Mouse (Mus musculus) gastrocnemius, postnatal 10 days (tissue): ENCODE data around the gene Gm45208. TPM values are rescaled to one million over a fixed set of nuclear protein-coding genes. Genes with fewer than 3 reads are reported as not detected.

Source experiments
- DNase-seq: peaks from one replicate; pipeline ENCODE4 v3.0.0; 2021; ENCODE audit warnings: mixed read lengths
- total RNA-seq, 2 experiments: library from RNA; stranded (reverse); gene quantifications; 2 replicates each; pipeline ENCODE4 v1.2.3; 2021

Gene Gm45208
- total RNA-seq, 2 experiments from 2014 or later, result not detected

DNA sequence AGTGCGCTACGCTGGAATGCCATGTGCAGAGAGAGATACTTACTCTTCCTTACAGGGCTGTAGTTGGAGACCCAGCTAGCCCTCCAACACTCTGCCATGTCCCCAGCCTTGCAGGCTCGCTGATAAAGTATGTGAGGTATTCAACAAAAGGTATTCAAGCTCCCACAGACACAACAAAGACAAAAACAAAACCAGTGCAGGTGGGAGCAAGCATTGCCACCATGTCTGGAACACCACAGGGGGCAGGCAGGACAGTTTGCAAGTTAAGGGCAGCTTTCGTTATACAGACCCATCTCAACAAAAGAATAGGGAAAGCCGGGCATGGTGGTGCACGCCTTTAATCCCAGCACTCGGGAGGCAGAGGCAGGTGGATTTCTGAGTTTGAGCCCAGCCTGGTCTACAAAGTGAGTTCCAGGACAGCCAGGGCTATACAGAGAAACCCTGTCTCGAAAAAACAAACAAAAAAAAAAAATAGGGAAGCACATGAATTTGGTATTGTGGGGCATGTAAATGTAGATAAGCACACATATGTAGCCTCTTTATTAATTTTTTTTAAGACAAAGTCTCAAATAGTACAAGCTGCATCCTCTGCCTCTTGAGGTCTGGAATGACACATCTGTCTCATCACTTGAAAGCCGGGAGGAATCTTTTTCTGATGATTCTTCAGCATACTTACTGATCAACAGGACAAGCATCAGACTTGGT is 53.6 kb downstream of the Gm45208 start:
- DNase-seq, result no peak

DNA sequence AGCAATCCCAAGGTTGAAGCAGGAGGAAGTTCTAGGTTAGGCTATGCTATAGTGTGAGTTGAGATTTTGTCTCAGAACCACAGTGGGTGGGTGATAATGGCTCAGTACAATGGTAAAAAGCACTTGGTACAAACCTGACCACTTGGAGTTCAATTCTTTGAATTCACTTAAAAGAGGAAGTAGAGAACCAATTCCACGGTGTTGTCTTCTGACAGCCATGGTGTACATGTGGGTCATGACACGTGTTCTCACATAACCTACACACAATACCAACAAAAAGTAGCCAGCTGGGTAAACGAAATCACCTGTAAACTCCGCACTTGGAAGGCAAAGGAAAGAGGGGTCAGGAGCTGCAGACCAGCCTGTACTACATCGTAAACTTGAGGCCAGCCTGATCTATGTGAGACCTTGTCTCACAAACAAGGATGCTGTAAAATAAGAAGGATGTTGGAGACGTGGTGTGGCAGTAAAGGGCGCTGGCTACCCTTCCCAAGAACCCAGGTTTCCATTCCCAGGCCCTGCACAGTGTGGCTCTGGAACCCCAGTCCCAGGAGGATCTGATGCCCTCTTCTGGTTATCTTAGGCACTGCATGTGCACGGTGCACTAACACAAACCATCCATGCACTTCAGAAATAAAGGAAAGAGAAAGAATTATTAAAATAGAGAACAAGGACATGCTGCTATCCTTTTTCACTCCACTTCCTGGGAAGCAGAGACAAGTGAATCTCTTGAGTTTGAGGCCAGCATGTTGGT is 54.5 kb downstream of the Gm45208 start:
- DNase-seq, result peak; percentile 51

DNA sequence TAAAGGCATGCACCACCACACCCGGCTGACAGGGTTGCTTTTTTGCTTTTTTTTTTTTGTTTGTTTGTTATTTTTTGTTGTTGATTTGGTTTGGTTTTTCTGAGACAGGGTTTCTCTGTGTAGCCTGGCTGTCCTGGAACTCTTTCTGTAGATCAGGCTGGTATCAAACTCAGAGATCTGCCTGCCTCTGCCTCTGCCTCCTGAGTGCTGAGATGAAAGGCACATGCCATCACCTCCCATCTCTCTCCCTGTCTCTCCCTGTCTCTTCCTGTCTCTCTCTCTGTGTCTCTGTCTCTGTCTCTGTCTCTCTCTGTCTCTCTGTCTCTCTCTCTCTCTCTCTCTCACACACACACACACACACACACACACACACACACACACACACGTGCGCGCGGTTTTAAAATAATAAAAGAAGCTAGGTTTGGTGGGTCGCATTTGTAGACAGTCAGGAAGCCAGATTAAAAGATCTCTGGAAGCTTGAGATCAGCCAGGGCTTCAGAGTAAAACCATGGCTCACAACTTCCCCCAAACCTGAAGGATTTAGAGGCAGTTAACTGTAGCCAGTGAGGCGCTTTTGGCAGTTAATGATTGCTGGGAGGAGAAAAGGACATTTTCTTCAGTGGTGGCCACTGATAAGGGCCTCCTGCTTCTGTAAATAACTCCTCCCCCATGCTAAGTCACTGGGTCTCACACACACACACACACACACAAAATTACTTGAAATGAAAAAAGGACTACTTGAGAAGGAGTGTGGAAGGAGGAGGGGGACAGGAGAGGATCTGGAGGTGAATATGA is 56.6 kb downstream of the Gm45208 start:
- no peak for DNase-seq

DNA sequence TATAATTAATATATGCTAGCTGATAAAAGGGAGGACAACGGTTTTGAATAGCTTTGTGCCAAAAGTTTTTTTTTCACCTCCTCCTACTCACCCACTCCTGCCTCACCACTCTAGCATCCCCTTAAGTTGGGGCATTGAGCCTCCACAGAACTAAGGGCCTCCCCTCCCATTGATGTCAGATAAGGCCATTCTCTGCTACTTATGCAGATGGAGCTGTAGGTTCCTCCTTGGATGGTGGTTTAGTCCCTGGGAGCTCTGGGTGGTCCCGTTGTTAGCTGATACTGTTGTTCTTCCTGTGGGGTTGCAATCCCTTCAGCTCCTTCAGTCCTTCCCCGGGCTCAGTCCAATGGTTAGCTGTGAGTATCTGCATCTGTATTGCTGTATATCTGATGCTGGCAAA is 57.2 kb downstream of the Gm45208 start:
- no peak for DNase-seq

Other genes starting within 250 kb of the Gm45208 start
- gene Foxp3, start 148.6 kb upstream of the Gm45208 start, total RNA-seq, result under 1 TPM in 1 of 2 experiments, not detected in 1; 0.32 TPM
- 1 to 10 TPM; 1.3 to 1.8 TPM for gene Ppp1r3f, start 148.0 kb upstream of the Gm45208 start, total RNA-seq
- 10 to 100 TPM; 11.1 to 11.2 TPM for gene Ccdc22, start 116.7 kb upstream of the Gm45208 start, total RNA-seq
- gene Cacna1f, start 115.2 kb upstream of the Gm45208 start, total RNA-seq, result not detected
- gene Syp, start 83.8 kb upstream of the Gm45208 start, total RNA-seq, result 1 to 10 TPM; 2.4 TPM
- gene Prickle3, start 65.0 kb upstream of the Gm45208 start, total RNA-seq, result 10 to 100 TPM in 1 of 2 experiments, 1 to 10 TPM in 1; 8.7 to 11.1 TPM
- 10 to 100 TPM; 54.2 to 55.4 TPM for gene Plp2, start 50.9 kb upstream of the Gm45208 start, total RNA-seq
- gene Magix, start 41.0 kb upstream of the Gm45208 start, total RNA-seq, result 1 to 10 TPM; 2.8 to 3.3 TPM
- gene Gpkow, start 25.1 kb upstream of the Gm45208 start, total RNA-seq, result 10 to 100 TPM; 19.6 to 19.8 TPM
- gene Wdr45, start 7.9 kb upstream of the Gm45208 start, total RNA-seq, result 10 to 100 TPM; 19.6 to 24.3 TPM
- gene Praf2, start 6.2 kb downstream of the Gm45208 start, total RNA-seq, result 10 to 100 TPM in 1 of 2 experiments, 1 to 10 TPM in 1; 8.5 to 12.5 TPM
- gene Ccdc120, start 28.7 kb downstream of the Gm45208 start, total RNA-seq, result 1 to 10 TPM; 1.0 to 1.5 TPM
- gene Tfe3, start 40.3 kb downstream of the Gm45208 start, total RNA-seq, result 10 to 100 TPM; 10.5 to 16.7 TPM
- 10 to 100 TPM; 15.3 to 22.7 TPM for gene Gripap1, start 67.5 kb downstream of the Gm45208 start, total RNA-seq
- 1 to 10 TPM; 1.2 to 1.3 TPM for gene Kcnd1, start 100.0 kb downstream of the Gm45208 start, total RNA-seq
- 10 to 100 TPM; 21.3 to 27.8 TPM for gene Otud5, start 119.1 kb downstream of the Gm45208 start, total RNA-seq
- 1 to 10 TPM; 1.1 to 2.4 TPM for gene Pim2, start 156.0 kb downstream of the Gm45208 start, total RNA-seq
- gene Slc35a2, start 161.8 kb downstream of the Gm45208 start, total RNA-seq, result 10 to 100 TPM in 1 of 2 experiments, 1 to 10 TPM in 1; 10.0 to 14.8 TPM
- 10 to 100 TPM; 32.2 to 38.5 TPM for gene Pqbp1, start 177.0 kb downstream of the Gm45208 start, total RNA-seq
- gene Timm17b, start 177.1 kb downstream of the Gm45208 start, total RNA-seq, result 10 to 100 TPM; 48.2 to 51.1 TPM
- gene Gm10491, start 185.6 kb downstream of the Gm45208 start, total RNA-seq, result not detected
- gene Gm10490, start 187.3 kb downstream of the Gm45208 start, total RNA-seq, result not detected
- gene Pcsk1n, start 197.6 kb downstream of the Gm45208 start, total RNA-seq, result under 1 TPM; 0.16 to 0.52 TPM
- not detected for gene Eras, start 206.4 kb downstream of the Gm45208 start, total RNA-seq
- gene Hdac6, start 225.6 kb downstream of the Gm45208 start, total RNA-seq, result 1 to 10 TPM; 6.4 to 8.0 TPM